Mouse (Mus musculus): ENCODE results near the gene Cul1. TPM values are rescaled to one million over a fixed set of nuclear protein-coding genes. Genes with fewer than 3 reads are reported as not detected.
A peak's percentile ranks its signal among the peaks of the same experiment; 100 is the strongest.

The Cul1 gene
- polyA plus RNA-seq, 1 experiment from 2014 or later, result 95.9 TPM

GRCm38 (mm10) chr6:47565326-47566035 is 112.3 kb downstream of the Cul1 start:
- Histone ChIP-seq H3K9ac (ENCODE audit: low read length) (no peak overlapping the region), H3K27ac (replicated peaks in 1 of 2; ENCODE audit: control insufficient read depth in 1 of 2, insufficient read depth in 1 of 2, low read depth in 2 of 2, low read length in 2 of 2) (0 out of 4 replicates have a peak overlapping the region, but pooled peaks of 1 of the 2 experiments have one; percentile 16), H3K36me3 (ENCODE audit: control insufficient read depth, insufficient read depth, low read length) (peaks cover 65% of the 10 kb centered on the region), H3K4me3 (ENCODE audit: control insufficient read depth in 1 of 2, insufficient read depth in 1 of 2, low read depth in 1 of 2, low read length in 2 of 2) (no peak overlapping the region), H3K9me3 (ENCODE audit: control insufficient read depth, low read length) (peaks cover 3% of the 10 kb centered on the region; the same call in 1 of the 2 replicates), H3K4me1 (ENCODE audit: control insufficient read depth in 2 of 2, insufficient read depth in 2 of 2, low read length in 2 of 2) (peaks cover 0 to 10% of the 10 kb centered on the region in 2 experiments; a peak in 2 of 4 replicates), H3K4me2 (ENCODE audit: low read length) (no peak overlapping the region), H3K27me3 (ENCODE audit: control insufficient read depth, insufficient read depth, low read length) (no peaks in the 10 kb centered on the region)
- no peak for ATAC-seq (ENCODE audit: insufficient number of reproducible peaks, insufficient read depth, low FRiP score, low read depth)
- WGBS, result 20% methylated on average over 1 of the region's 1 CpGs

GRCm38 (mm10) chr6:47572887-47573286 is 119.7 kb downstream of the Cul1 start:
- H3K4me1 ChIP-seq (ENCODE audit: control insufficient read depth in 2 of 2, insufficient read depth in 2 of 2, low read length in 2 of 2), result no peaks in the 10 kb centered on the region
- H3K4me3 ChIP-seq (ENCODE audit: control insufficient read depth in 1 of 2, insufficient read depth in 1 of 2, low read depth in 1 of 2, low read length in 2 of 2), result no peak overlapping the region
- no peaks in the 10 kb centered on the region for H3K27me3 ChIP-seq (ENCODE audit: control insufficient read depth, insufficient read depth, low read length)
- H3K4me2 ChIP-seq (ENCODE audit: low read length), result no peak overlapping the region
- H3K9me3 ChIP-seq (ENCODE audit: control insufficient read depth, low read length), result peaks cover 3% of the 10 kb centered on the region; the same call in 1 of the 2 replicates
- 88% methylated on average over 2 of the region's 2 CpGs for WGBS
- H3K9ac ChIP-seq (ENCODE audit: low read length), result no peak overlapping the region
- peaks cover 47% of the 10 kb centered on the region for H3K36me3 ChIP-seq (ENCODE audit: control insufficient read depth, insufficient read depth, low read length)
- no peak overlapping the region for H3K27ac ChIP-seq (replicated peaks in 1 of 2; ENCODE audit: control insufficient read depth in 1 of 2, insufficient read depth in 1 of 2, low read depth in 2 of 2, low read length in 2 of 2)
- ATAC-seq (ENCODE audit: insufficient number of reproducible peaks, insufficient read depth, low FRiP score, low read depth), result no peak

Other genes with a start within 250 kb of the Cul1 start
- gene Ezh2, start 141.9 kb downstream of the Cul1 start, polyA plus RNA-seq (2014; fragmentation: Nextera tagmentation; extraction: Ambion mirVana), result 41.2 and 45.8 TPM in 2 replicates

Data from heart, embryonic 14.5 days (tissue).